8 mouse cellular contexts compared by ENCODE assay signal in genomic region chr16:91688023-91688618, GRCm38 (mm10). TPM values are rescaled to one million over a fixed set of nuclear protein-coding genes. Genes with fewer than 3 reads are reported as not detected.
DNase-seq lines count a peak whose midpoint lies in the region; ATAC-seq lines count a peak whose summit lies in the region.

No protein-coding gene starts in this region.

- peak overlapping the region; percentile 99 for H3K4me3 ChIP-seq in kidney, embryonic 15.5 days (replicated peaks)
- H3K4me3 ChIP-seq in embryonic facial prominence, embryonic 10.5 days = peak overlapping the region; percentile 95
- peak overlapping the region; percentile 97 for H3K4me3 ChIP-seq in intestine, embryonic 15.5 days (replicated peaks)
- H3K4me3 ChIP-seq in neural tube, embryonic 12.5 days = peak overlapping the region; percentile 82

- no peaks in the 10 kb centered on the region for H3K9me3 ChIP-seq in kidney, embryonic 15.5 days (replicated peaks)
- H3K9me3 ChIP-seq in embryonic facial prominence, embryonic 10.5 days = no peaks in the 10 kb centered on the region
- H3K9me3 ChIP-seq in intestine, embryonic 15.5 days = no peaks in the 10 kb centered on the region
- no peaks in the 10 kb centered on the region for H3K9me3 ChIP-seq in neural tube, embryonic 12.5 days

- H3K27ac ChIP-seq in kidney, embryonic 15.5 days = peak overlapping the region; percentile 80
- peak overlapping the region; percentile 94 for H3K27ac ChIP-seq in embryonic facial prominence, embryonic 10.5 days (replicated peaks)
- H3K27ac ChIP-seq in intestine, embryonic 15.5 days = peak overlapping the region; percentile 70
- peak overlapping the region; percentile 60; the same call in 1 of the 2 replicates for H3K27ac ChIP-seq in neural tube, embryonic 12.5 days

- H3K27me3 ChIP-seq in kidney, embryonic 15.5 days = no peaks in the 10 kb centered on the region
- no peaks in the 10 kb centered on the region for H3K27me3 ChIP-seq in embryonic facial prominence, embryonic 10.5 days (replicated peaks; ENCODE audit: low read depth, poor library complexity, severe bottlenecking)
- no peaks in the 10 kb centered on the region for H3K27me3 ChIP-seq in intestine, embryonic 15.5 days (replicated peaks)
- H3K27me3 ChIP-seq in neural tube, embryonic 12.5 days (replicated peaks) = no peaks in the 10 kb centered on the region

- 2% methylated on average over 50 of the region's 51 CpGs for WGBS in kidney, embryonic 15.5 days
- 2% methylated on average over 51 of the region's 51 CpGs for WGBS in embryonic facial prominence, embryonic 10.5 days
- 1% methylated on average over 51 of the region's 51 CpGs for WGBS in intestine, embryonic 15.5 days
- whole genome bisulfite sequencing in neural tube, embryonic 12.5 days = 1% methylated on average over 50 of the region's 51 CpGs

- peak overlapping the region; percentile 84 for H3K4me2 ChIP-seq in kidney, embryonic 15.5 days
- H3K4me2 ChIP-seq in intestine, embryonic 15.5 days (replicated peaks) = peak overlapping the region; percentile 91
- peak overlapping the region; percentile 86 for H3K4me2 ChIP-seq in neural tube, embryonic 12.5 days (replicated peaks)

- peaks cover 26% of the 10 kb centered on the region for H3K36me3 ChIP-seq in kidney, embryonic 15.5 days
- H3K36me3 ChIP-seq in embryonic facial prominence, embryonic 10.5 days (replicated peaks) = peaks cover 33% of the 10 kb centered on the region
- peaks cover 8% of the 10 kb centered on the region for H3K36me3 ChIP-seq in intestine, embryonic 15.5 days
- peaks cover 28% of the 10 kb centered on the region for H3K36me3 ChIP-seq in neural tube, embryonic 12.5 days

- H3K9ac ChIP-seq in kidney, embryonic 15.5 days = peak overlapping the region; percentile 91
- peak overlapping the region; percentile 91 for H3K9ac ChIP-seq in intestine, embryonic 15.5 days
- peak overlapping the region; percentile 87 for H3K9ac ChIP-seq in neural tube, embryonic 12.5 days

- peaks cover 17% of the 10 kb centered on the region for H3K4me1 ChIP-seq in kidney, embryonic 15.5 days
- H3K4me1 ChIP-seq in embryonic facial prominence, embryonic 10.5 days = peaks cover 31% of the 10 kb centered on the region
- peaks cover 3% of the 10 kb centered on the region for H3K4me1 ChIP-seq in intestine, embryonic 15.5 days (replicated peaks)
- H3K4me1 ChIP-seq in neural tube, embryonic 12.5 days = peaks cover 14% of the 10 kb centered on the region

- ATAC-seq in kidney, embryonic 15.5 days (replicated peaks; ENCODE audit: low FRiP score) = peak; percentile 69
- ATAC-seq in intestine, embryonic 15.5 days = peak; percentile 70
- ATAC-seq in neural tube, embryonic 12.5 days (ENCODE audit: low FRiP score, low read depth) = peak; percentile 58
- no peak; the same call in 1 of the 2 replicates for ATAC-seq in granulocyte monocyte progenitor cell, adult 5-6 weeks (replicated peaks; ENCODE audit: poor library complexity, severe bottlenecking)

- no peak for DNase-seq in kidney, adult 9 months
- DNase-seq in embryonic facial prominence, embryonic 10.5 days (ENCODE audit: low spot score) = no peak
- no peak for DNase-seq in cerebellum, adult 18-20 months
- no peak for DNase-seq in frontal cortex, adult 2 months (ENCODE audit: extremely low spot score in 1 of 2, low spot score in 1 of 2)

RNA-seq across cellular contexts. Expression of gene Donson, which starts 0.4 kb away (rescaled TPM):
- 21.0 and 21.8 TPM in 2 replicates for polyA plus RNA-seq in kidney, embryonic 15.5 days (2015; fragmentation: Nextera tagmentation; extraction: Ambion mirVana)
- polyA plus RNA-seq in embryonic facial prominence, embryonic 10.5 days (2016; fragmentation: Nextera tagmentation; extraction: Ambion mirVana) = 31.9 and 37.5 TPM in 2 replicates
- polyA plus RNA-seq in intestine, embryonic 15.5 days (2015; fragmentation: Nextera tagmentation; extraction: Ambion mirVana) = 16.3 and 17.6 TPM in 2 replicates
- polyA plus RNA-seq in neural tube, embryonic 12.5 days (2016; fragmentation: Nextera tagmentation; extraction: Ambion mirVana) = 26.1 and 30.5 TPM in 2 replicates
- 28.6 and 30.5 TPM in 2 replicates for polyA plus RNA-seq in frontal cortex, adult 2 months (2012; rRNA removed)
- 13.1 and 23.0 TPM in 2 replicates for total RNA-seq in granulocyte monocyte progenitor cell, adult 5-6 weeks (2014; fragmentation: Nextera tagmentation)
- total RNA-seq in granulocyte monocyte progenitor cell, adult 5-6 weeks (2017) = 20.8 and 32.8 TPM in 2 replicates

RNA-seq across cellular contexts. Expression of gene Cryzl1, which starts 40.7 kb away (rescaled TPM):
- 68.8 and 87.6 TPM in 2 replicates for polyA plus RNA-seq in kidney, embryonic 15.5 days (2015; fragmentation: Nextera tagmentation; extraction: Ambion mirVana)
- polyA plus RNA-seq in embryonic facial prominence, embryonic 10.5 days (2016; fragmentation: Nextera tagmentation; extraction: Ambion mirVana) = 60.0 and 63.7 TPM in 2 replicates
- polyA plus RNA-seq in intestine, embryonic 15.5 days (2015; fragmentation: Nextera tagmentation; extraction: Ambion mirVana) = 64.1 and 68.7 TPM in 2 replicates
- 70.0 and 80.7 TPM in 2 replicates for polyA plus RNA-seq in neural tube, embryonic 12.5 days (2016; fragmentation: Nextera tagmentation; extraction: Ambion mirVana)
- 107 and 121 TPM in 2 replicates for polyA plus RNA-seq in frontal cortex, adult 2 months (2012; rRNA removed)
- 43.5 and 55.5 TPM in 2 replicates for total RNA-seq in granulocyte monocyte progenitor cell, adult 5-6 weeks (2014; fragmentation: Nextera tagmentation)
- total RNA-seq in granulocyte monocyte progenitor cell, adult 5-6 weeks (2017) = 65.5 and 85.7 TPM in 2 replicates

RNA-seq across cellular contexts. Expression of gene Son, which starts 40.8 kb away (rescaled TPM):
- polyA plus RNA-seq in kidney, embryonic 15.5 days (2015; fragmentation: Nextera tagmentation; extraction: Ambion mirVana) = 117 and 118 TPM in 2 replicates
- polyA plus RNA-seq in embryonic facial prominence, embryonic 10.5 days (2016; fragmentation: Nextera tagmentation; extraction: Ambion mirVana) = 112 and 119 TPM in 2 replicates
- polyA plus RNA-seq in intestine, embryonic 15.5 days (2015; fragmentation: Nextera tagmentation; extraction: Ambion mirVana) = 100 and 101 TPM in 2 replicates
- 141 and 154 TPM in 2 replicates for polyA plus RNA-seq in neural tube, embryonic 12.5 days (2016; fragmentation: Nextera tagmentation; extraction: Ambion mirVana)
- polyA plus RNA-seq in frontal cortex, adult 2 months (2012; rRNA removed) = 367 and 426 TPM in 2 replicates
- 326 and 356 TPM in 2 replicates for total RNA-seq in granulocyte monocyte progenitor cell, adult 5-6 weeks (2014; fragmentation: Nextera tagmentation)
- total RNA-seq in granulocyte monocyte progenitor cell, adult 5-6 weeks (2017) = 242 and 285 TPM in 2 replicates

RNA-seq across cellular contexts. Expression of gene Itsn1, which starts 41.0 kb away (rescaled TPM):
- polyA plus RNA-seq in kidney, embryonic 15.5 days (2015; fragmentation: Nextera tagmentation; extraction: Ambion mirVana) = 24.6 and 27.6 TPM in 2 replicates
- polyA plus RNA-seq in embryonic facial prominence, embryonic 10.5 days (2016; fragmentation: Nextera tagmentation; extraction: Ambion mirVana) = 40.1 and 43.5 TPM in 2 replicates
- 16.2 and 16.4 TPM in 2 replicates for polyA plus RNA-seq in intestine, embryonic 15.5 days (2015; fragmentation: Nextera tagmentation; extraction: Ambion mirVana)
- polyA plus RNA-seq in neural tube, embryonic 12.5 days (2016; fragmentation: Nextera tagmentation; extraction: Ambion mirVana) = 74.4 and 75.3 TPM in 2 replicates
- polyA plus RNA-seq in frontal cortex, adult 2 months (2012; rRNA removed) = 76.0 and 78.5 TPM in 2 replicates
- total RNA-seq in granulocyte monocyte progenitor cell, adult 5-6 weeks (2014; fragmentation: Nextera tagmentation) = 9.3 and 10.7 TPM in 2 replicates
- total RNA-seq in granulocyte monocyte progenitor cell, adult 5-6 weeks (2017) = 5.0 and 7.0 TPM in 2 replicates

RNA-seq across cellular contexts. Expression of gene Gart, which starts 41.4 kb away (rescaled TPM):
- polyA plus RNA-seq in kidney, embryonic 15.5 days (2015; fragmentation: Nextera tagmentation; extraction: Ambion mirVana) = 128 and 132 TPM in 2 replicates
- polyA plus RNA-seq in embryonic facial prominence, embryonic 10.5 days (2016; fragmentation: Nextera tagmentation; extraction: Ambion mirVana) = 168 and 185 TPM in 2 replicates
- 107 and 110 TPM in 2 replicates for polyA plus RNA-seq in intestine, embryonic 15.5 days (2015; fragmentation: Nextera tagmentation; extraction: Ambion mirVana)
- polyA plus RNA-seq in neural tube, embryonic 12.5 days (2016; fragmentation: Nextera tagmentation; extraction: Ambion mirVana) = 89.0 and 92.3 TPM in 2 replicates
- 32.0 and 35.5 TPM in 2 replicates for polyA plus RNA-seq in frontal cortex, adult 2 months (2012; rRNA removed)
- total RNA-seq in granulocyte monocyte progenitor cell, adult 5-6 weeks (2014; fragmentation: Nextera tagmentation) = 169 and 244 TPM in 2 replicates
- 443 and 453 TPM in 2 replicates for total RNA-seq in granulocyte monocyte progenitor cell, adult 5-6 weeks (2017)
